Mouse (Mus musculus) heart, adult 11 months (tissue): ENCODE measurements at regions not wholly inside any gene's neighbourhood (a gene's known extent, or its start where the extent isn't known, plus 50 kb on each side); places are given as distances from the start of the nearest gene placed in this dataset.
"Not testable (repeated sequence)": the region's sequence is repeated elsewhere in the genome, so short reads cannot be mapped to it uniquely, and the experiment has no call there.

Experiments
- DNase-seq: peaks from one replicate; pipeline ENCODE4 v3.0.0; 2022

DNA sequence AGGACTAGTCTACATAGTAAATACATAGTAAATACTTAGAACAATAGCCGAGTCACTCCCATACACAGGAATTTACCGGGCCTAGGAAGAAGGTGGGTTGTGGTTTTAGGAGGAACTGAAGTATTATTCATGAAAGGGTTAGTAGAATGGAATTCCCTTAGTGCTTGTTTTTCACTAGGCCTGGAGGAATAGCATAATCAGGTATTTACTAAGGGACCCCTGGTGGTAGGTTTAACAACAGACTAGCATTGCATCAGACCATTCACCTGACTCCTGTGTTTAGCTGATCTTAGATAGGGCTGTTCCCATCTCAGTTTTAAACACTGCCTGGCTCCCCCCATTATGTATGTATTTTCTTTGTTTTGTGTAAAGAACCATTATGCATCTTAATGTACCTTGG lies 339.0 kb downstream of the Dync2h1 start:
- not testable (repeated sequence) for DNase-seq

DNA sequence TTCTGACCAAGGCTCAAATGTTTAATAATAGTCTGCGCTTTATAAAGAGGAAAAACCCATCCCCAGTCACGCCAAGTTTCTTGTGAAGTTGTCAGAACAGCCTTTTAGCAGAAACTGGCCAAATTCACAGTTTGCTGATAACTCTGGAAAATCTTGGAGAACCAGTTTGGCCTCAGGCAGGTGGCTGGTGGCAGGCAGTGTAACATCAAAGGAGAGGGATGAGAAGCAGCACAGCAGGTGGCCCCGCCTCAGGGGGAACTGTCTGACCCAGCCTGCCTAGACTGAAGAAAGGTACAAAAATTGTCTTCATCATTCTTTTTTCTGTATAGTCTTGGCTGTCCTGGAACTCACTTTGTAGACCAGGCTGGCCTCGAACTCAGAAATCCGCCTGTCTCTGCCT lies 349.3 kb downstream of the Dync2h1 start:
- DNase-seq: not testable (repeated sequence)

DNA sequence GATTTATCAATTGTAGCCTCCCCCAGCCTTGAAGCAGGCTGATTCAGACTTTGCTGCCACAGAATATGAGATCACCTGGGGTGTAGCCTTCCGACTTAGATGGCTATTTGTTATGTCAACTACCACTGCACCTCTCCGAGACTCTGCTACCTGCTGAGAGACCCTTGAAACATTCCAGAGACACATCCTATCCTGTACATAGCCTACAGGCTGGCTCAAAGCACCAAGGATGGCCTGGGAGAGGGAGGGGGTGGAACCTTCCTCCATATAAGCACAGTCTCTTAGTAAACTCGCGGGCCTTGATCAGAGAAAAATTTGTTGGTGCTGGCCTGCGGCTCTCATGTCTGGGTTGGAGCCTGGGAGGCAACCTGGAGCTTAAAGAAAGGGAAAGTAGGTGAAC lies 349.8 kb downstream of the Dync2h1 start:
- DNase-seq: no peak

DNA sequence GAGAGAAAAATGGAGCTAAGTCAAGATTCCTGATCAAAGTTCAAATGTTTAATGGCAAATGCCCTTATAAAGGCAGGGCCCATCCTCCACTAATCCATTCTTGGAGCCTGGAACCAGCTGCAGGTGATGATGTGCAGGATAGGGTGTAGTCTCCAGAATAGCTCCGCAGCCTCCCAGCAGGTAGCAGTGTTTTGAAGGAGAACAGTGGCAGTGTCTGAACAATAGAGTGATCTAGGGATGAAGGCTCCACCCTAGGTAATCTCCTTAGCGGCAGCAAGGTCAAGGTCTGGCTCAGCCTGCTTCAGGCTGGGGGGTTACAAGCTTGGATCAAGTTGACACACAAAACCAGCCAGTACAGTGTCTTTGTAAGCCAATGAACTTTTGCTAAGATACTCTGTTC lies 351.4 kb downstream of the Dync2h1 start:
- DNase-seq: no peak

DNA sequence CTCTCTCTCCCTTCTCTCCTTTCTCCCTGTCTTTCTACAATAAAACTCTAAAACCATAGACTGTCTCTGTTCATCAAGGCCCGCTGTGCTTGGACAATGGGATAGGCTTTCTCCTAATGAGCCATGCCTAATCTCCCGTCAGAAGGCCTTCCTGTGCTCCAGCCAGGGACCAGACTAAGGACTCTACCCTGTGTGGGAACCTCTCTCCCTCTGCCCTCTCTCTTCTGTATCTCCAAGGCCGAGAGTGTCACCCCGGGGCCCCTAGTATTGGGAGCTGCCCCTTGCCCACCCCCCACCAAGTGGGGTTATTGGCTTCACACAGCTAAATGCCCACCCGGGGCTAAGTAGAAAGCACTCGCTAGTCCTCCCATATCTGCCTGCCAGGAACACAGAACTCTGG lies 352.6 kb downstream of the Dync2h1 start:
- DNase-seq: not testable (repeated sequence)

DNA sequence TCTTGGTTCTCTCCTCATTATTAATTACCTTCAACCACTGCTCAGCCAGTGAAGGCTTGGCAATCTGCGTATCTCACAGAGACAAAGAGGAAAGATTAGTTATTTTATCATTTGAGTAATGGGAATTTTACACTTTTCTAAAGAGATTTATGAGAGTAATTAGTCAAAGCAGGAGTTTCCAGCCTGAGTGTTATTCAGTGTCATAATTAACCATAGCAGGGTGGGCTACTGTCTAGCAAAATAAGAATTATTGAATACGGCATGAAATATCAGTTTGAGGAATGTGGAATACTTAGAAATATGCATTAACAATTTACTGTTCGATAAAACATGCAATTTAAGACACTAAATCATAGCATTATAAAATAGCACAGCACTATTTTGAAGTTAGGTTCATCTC lies 357.7 kb downstream of the Dync2h1 start:
- DNase-seq: no peak

DNA sequence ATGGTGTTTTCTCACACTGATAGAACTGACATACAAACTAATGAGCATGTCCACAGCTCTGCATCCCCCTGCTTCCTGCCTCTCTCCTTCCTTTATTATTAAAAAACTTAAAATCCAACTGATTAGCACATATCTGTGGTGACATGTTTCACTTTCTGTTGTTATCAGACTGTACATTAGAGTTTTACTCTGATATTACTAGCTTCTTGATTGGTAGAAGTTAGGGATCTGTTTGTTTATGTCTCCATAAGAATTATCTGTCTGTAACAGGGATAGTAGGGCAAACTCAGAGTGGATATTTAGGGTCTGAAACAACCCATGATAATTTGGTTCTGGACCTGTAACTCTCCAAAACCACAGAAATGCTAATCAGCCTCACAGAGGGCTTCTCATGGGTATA lies 358.6 kb downstream of the Dync2h1 start:
- DNase-seq: no peak

DNA sequence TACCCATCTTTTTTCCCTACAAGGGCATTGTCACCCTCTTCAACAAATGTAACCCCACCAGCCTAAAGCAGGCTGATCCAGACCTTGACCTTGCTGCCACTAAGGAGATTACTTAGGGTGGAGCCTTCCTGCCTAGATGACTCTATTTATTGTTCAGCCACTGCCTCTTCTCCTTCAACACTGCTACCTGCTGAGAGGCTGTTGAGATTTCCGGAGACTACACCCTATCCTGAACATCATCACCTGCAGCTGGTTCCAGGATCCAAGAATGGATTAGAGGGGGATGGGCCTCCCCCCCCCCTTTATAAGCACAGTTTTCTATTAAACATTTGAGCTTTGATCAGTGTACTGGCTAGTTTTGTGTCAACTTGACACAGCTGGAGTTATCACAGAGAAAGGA lies 360.3 kb downstream of the Dync2h1 start:
- DNase-seq: not testable (repeated sequence)

DNA sequence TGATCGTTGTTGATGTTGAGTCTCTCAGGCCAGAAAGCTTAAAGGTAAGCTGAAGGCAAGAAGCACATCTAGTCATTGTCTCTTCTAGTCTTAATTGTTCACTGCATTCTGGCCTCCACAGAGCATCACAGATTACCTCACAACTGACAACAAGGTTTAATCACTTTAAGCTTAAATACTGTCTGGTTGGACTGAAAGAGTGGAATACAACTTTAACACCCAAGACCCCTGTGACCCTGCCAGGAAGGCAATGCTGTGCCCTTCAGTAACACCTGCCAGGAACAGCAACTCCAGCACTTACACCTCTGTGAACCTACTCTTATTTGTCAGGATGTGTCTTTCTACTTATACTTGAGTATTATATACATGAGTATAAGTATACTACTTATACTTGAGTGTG lies 360.7 kb downstream of the Dync2h1 start:
- DNase-seq: no peak

DNA sequence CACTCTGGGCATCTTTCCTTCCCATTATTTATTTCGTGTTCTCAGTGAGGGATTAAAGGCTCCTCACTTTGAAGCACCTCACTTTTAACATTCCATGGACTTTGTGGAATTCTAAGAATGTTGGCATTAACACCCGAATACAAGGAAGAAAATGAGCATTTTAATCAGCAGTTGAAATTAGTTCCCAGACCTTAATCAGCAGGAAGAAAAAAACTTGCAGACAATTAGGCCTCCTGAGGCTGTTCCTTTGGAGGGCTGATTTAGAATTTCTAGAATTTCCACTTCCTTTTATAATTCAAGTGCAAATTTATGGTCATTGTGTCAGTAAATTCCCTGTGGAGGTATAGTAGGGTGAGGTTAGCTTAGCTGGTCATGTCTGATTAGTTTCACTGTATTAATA lies 407.6 kb downstream of the Dync2h1 start:
- DNase-seq: no peak

DNA sequence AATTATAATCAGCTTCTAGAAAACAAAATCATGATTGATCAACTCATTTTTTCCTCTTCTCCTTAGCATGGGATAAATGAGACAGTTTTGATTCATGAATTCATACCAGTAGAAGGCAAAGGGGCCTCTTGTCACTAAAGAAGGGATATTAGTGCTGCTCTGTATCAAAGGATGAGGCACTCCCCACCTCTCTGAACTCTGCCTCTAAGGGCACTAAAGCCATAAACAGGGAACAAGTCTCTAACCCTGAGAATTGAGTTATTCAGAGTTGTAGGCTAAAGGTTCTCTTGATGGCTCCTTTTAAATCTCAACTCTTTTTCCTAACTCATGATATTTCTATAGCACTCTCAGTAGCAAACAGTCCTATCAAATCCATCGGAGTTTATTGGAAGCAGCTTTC lies 442.8 kb downstream of the Dync2h1 start:
- DNase-seq: no peak

DNA sequence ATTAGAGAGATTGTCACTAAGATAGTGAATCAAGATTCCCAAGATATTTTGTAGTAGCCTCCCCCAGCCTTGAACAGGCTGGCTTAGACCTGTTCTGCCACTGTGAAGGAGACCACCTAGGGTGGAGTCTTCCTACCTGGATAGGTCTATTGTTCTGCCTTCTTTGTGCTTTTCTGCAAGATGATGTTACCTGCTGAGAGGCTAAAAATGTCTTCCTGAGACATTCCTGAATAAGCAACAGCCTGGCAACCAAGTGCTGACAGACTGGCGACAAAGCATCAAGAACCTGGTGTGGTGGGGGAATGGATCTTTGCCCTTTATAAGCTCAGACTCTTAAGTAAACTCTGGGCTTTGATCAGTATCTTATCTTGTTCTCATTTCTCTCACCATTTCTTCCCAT lies 447.8 kb downstream of the Dync2h1 start:
- DNase-seq: peak; percentile 51

DNA sequence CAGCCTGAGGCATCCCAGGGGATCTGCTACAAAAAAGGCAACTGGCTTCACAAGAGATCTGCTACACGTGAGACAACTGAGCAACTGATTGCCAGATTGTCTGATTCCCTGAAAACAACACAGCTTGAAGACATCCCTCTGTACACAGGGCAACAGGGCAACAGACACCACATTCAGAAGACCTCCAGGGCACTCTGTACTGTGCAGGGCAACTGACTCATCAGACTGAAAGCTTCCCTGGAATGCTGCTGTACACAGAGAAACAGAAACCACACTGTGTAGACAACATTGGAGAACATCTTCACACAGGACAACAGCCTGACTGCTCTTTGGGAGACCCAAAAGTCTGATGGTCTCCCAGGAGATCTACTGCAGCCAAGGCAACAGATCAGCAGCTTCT lies 456.8 kb upstream of the Ddi1 start:
- no peak for DNase-seq

DNA sequence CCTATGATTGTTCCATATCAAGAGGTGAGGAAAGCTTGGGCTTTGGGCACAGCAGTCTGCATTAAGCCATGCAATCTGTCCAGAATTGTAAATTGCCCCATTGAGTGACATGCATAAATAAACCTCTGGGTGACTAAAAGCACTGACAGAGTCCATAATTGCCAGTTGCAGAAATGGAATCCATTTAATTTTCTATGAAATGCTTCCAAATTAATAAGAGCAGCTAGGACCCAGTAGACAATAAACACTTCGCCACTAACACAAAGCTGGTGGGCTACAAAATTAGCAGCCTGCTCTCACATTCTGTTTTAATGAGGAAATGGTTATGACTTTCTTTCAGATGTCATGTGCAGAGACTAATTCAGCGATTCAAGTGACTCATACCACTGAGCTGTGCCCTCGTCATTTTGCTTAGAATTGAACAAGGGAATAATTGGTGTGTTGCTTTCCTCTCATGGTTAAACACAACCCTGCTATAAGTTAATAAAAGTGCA lies 407.6 kb upstream of the Ddi1 start:
- no peak for DNase-seq

DNA sequence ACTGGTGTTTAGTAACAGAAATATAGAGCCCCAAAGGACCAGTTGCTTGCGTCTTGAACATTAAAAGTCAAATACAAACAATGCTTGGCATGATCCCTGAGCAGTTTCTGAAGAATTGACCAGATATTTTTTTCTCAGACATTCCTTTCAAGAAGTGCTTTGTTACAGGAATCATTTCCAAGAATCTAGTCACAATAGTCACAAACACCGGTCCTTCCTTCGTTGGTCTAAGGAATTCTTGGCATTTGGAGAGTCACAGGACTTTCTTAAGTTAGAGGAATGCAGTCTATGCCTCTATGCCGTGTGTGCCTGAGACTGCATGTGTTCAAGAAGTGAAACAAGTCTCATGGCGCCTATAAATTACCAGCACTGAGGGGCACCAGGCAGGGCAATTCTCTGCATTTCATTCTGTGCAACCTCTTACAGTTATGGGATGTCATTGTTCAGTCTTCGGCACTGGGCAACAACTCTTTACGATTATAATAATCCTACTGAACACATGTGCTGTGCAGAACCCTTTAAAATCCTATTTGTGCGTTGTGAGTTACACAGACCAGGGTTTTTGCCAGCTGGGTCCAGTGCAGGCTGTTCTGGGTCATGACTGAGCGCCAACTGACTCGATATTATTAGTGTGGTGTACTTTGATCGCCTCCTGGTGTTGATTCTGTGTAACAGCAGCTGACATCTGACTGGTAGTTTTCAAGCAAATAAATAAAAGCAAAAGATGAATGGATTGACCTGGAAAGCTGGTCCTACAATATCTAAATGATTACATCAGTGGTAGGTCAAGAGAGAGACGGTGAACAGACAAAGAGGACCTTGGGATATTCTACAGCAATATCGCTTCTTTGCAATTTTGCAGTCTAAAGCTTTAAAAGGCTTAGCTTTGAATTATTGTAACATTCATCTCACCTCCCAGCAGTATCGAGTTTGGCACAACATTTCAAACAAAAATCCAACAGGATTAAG lies 398.6 kb upstream of the Ddi1 start:
- peak; percentile 96 for DNase-seq

DNA sequence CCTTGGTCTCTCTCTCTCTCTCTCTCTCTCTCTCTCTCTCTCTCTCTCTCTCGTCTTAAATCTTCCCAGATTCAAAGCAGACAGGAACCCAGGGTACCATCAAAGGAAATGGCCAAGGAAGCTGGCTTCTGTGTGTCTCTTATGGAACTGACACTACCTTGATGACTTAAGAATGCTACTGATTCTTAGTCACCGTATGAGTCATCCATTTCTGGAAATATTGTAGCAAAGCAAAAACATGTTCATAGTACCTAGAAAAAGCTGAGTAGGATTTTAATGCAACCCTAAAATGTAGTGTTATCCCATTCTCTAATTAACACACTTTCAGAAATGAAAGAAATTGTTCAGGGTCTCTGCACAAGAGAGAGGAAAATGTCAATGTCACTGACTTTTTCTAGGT lies 396.0 kb upstream of the Ddi1 start:
- no peak for DNase-seq

DNA sequence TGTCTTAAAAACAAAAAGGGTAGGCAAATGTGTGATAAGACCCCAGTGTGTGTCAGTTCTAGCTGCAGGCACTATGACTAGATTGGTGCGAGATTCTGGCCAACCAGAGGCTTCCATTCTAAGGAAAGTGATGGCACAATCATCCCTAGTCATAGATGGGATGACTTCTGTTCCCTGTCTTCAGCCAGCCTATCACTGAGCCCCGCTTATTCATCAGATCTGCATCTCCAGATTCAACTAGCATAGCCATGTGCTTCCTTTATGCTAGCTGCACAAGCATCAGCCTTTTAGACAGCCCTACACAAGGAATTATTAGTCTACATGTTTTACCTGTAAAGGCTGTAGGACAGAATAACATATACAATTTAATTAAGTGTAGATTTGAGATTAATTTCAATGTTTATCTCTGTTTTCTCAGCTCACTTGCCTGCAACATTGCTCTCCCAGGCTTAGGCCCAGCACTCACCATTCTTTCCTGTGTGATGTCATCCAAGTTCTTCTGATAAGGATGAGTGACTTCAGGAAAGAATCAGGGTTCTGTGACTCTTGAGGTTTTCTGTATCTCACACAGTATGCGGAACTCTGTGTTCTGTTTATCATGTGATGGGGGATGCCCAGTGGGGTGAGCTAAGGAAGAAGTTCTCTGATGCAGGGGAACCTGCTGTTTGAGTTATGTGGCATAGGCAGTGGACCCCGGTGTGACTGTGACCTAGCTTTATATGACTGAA lies 382.8 kb upstream of the Ddi1 start:
- DNase-seq: peak; percentile 12

DNA sequence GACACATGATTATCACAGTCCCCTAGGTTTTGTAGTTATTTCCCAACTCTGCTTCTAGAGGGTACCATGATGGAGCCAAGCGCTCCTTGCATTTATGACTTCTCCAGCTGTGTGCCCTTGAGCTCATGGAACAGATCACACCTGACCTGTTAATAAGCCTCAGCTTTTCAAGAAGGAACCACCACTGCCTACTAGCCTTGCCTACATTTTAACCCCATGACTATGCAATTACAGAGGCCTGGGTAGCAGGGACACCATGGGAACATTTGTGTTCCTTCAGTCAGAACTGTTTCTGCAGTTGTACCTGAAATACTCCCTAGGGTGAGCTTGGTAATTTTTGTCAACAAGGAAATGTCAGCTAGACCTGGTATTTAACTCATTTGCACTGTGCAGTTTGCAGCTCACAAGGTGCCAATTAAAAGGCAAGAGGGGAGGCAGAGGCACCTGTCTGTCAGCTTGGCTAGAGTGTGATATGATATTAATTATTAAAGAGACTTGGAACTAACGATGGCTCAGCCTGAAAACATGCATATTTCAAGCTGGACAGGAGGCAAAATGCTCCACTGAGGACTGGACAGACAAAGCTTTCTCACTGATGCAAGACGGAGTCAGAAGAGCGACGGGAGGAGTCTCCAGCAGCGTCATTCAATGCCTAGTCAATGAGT lies 382.1 kb upstream of the Ddi1 start:
- DNase-seq: no peak

DNA sequence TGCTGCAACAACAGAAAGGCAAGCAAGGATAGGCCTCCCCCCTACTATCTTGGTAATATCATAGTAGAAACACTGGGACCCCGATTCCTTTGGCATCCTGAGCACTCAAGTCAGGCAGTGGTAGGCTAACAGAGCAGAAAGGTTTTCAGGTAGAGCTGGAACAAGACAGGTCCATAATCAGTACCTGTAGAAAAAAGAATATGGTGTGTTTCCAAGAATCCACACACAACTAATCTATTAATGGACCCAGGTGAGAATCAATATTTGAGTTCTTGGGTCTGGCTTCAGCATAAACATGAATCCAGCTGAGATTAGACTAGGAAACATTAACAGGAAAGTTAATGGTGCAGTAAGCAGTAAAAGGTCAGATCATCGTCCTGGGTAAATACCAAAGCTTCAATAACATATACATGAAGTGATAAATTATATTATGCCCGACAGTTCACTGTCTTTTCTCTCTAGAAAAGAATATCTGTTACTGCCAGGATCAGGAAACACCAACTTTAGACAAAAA lies 376.2 kb upstream of the Ddi1 start:
- no peak for DNase-seq

DNA sequence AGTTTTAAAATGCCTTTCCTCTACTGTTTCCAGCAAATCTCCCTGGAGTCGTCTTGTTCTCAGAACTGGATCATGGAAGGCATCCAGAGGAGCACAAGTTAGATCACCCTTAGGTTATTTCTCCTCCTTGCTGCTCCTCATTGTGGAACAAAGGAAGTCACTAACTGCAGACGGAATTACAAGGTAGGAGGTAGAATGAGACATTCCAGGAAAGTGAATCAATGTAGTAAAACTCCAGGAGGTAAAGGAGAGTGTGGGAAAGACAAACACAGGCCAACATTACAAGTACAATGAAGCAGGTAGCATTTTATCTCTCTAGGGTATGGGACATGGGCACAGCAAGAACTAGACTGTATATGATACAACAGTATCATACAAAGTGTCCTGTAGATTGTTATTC lies 375.7 kb upstream of the Ddi1 start:
- DNase-seq: no peak

DNA sequence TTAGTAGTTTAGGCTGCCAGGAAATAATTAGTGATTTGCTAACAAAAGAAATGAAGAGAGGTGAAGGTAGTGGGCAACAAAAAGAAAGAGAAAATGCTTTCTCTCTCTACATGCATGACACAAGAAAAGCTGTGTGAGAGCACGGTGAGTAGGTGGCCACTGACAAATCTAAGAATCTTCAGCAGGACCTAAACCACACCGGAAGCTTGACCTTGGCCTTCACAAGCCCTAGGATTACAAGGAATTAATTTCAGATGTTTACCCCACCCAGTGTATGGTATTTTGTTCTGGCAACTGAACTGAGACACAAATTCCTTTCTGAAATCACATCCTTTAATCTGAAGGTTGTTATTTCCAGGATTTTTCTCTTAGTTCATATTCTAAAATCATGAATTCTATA lies 347.5 kb upstream of the Ddi1 start:
- DNase-seq: peak; percentile 27

DNA sequence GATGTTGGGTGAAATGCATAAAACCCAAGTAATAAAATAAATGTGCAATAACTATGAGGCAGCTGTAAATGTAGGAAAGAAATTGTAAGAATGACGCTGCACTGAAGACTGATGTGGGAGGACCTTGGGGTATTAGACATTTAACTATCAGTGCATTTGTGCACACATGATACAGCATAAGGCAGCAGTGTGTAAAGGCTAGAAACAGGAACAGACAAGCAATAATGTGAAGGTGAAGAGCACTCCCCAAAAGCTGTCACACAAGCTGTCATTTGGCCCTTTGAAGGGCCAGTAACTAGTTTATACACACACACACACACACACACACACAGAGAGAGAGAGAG lies 339.6 kb upstream of the Ddi1 start:
- no peak for DNase-seq
